Mouse (Mus musculus) kidney, embryonic 15.5 days (tissue): ENCODE results near the gene Slc43a2. TPM values are rescaled to one million over a fixed set of nuclear protein-coding genes. Genes with fewer than 3 reads are reported as not detected.

Experiments used
- ATAC-seq: fragments of 200-750 bp; cut with Nextera tagmentation; replicated peaks from 2 replicates; pipeline ENCODE4 v1.8.0; 2017; ENCODE audit warnings: moderate TSS enrichment; ENCODE audit not compliant: low FRiP score
- H3K27ac ChIP-seq: fragments of 300-500 bp; sonication (generic); 2 replicates; pipeline ENCODE4 v1.5.1; 2015; ENCODE audit warnings: mild to moderate bottlenecking, inconsistent platforms
- H3K27me3 ChIP-seq: fragments of 300-500 bp; sonication (generic); 2 replicates; pipeline ENCODE4 v1.6.1; 2015; ENCODE audit warnings: inconsistent platforms
- H3K36me3 ChIP-seq: fragments of 300-500 bp; sonication (generic); 2 replicates; pipeline ENCODE4 v1.6.1; 2015; ENCODE audit warnings: inconsistent platforms
- H3K4me1 ChIP-seq: fragments of 300-500 bp; sonication (generic); 2 replicates; pipeline ENCODE4 v1.6.1; 2015; ENCODE audit warnings: inconsistent platforms
- H3K4me2 ChIP-seq: fragments of 300-500 bp; sonication (generic); 2 replicates; pipeline ENCODE4 v1.6.1; 2015; ENCODE audit warnings: moderate library complexity, mild to moderate bottlenecking, inconsistent platforms
- H3K4me3 ChIP-seq: fragments of 300-500 bp; sonication (generic); replicated peaks from 2 replicates; pipeline ENCODE4 v1.5.1; 2015; ENCODE audit warnings: mild to moderate bottlenecking, inconsistent platforms
- H3K9ac ChIP-seq: fragments of 300-500 bp; sonication (generic); 2 replicates; pipeline ENCODE4 v1.6.1; 2015; ENCODE audit warnings: mild to moderate bottlenecking, inconsistent platforms
- H3K9me3 ChIP-seq: fragments of 300-500 bp; sonication (generic); replicated peaks from 2 replicates; pipeline ENCODE4 v1.6.1; 2016; ENCODE audit warnings: inconsistent platforms
- WGBS: fragments of 180-500 bp; shearing (Covaris S2); methylation state at CpG from one replicate; pipeline ENCODE4 v1.1.7; 2015; ENCODE audit warnings: mixed read lengths; 5-methylcytosine and 5-hydroxymethylcytosine counted together
- polyA plus RNA-seq: library from polyadenylated mRNA; unstranded; fragments of >200 nt; fragmentation: Nextera tagmentation; extraction: Ambion mirVana; gene quantifications from 2 replicates; pipeline ENCODE4 v1.2.1, GENCODE M21; 2015

Slc43a2 gene
- 7.5 and 8.0 TPM in 2 replicates for polyA plus RNA-seq

DNA sequence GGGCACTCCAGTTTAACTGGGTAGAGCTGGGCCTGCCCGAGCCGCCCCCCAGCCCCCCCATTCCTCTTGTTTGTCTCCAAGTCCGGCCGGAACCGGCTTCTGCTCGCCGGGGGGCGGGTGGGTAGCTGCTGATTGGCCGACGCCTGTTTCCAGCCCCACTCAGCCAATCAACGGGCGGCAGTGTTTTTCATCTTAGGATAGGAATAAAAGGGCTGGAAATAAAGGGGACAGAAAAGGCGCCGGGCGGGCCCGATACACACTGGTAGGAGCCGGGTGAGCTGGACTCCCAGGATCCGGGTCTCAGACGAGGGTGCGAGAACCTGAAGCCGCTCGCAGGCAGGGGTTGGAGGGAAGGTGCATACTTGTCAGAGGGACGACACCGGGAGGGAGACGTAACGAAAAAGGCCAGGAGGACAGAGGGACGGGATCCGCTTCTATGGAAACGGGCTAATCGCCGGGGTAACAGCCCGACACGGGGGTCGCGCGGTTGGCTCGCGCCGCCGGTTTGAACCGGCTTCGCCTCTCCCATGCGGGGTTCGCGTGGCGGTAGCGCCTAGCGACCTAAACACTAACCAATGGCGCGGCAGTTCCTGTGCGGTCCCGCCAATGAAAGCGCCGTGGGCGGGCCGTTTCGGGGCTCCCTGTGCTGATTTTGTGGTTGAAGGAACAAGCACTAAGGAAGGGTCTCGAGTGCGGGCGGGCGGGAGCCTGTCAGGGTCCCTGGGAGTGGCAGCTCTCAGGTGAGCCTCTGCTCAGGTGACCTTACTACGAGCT, at the start of gene Slc43a2:
Gene Slc43a2 (plus strand): TSS at position 226 of the 774 bp plus-strand sequence.
- Histone ChIP-seq H3K9me3 (no peaks in the 10 kb centered on the region), H3K36me3 (no peaks in the 10 kb centered on the region), H3K27me3 (no peaks in the 10 kb centered on the region), H3K27ac (peak within 1 kb of the TSS; percentile 94), H3K4me2 (peak within 1 kb of the TSS; percentile 98), H3K4me3 (peak within 1 kb of the TSS; percentile 72), H3K9ac (peak within 1 kb of the TSS; percentile 65), H3K4me1 (peaks cover 39% of the 10 kb centered on the region)
- peak; percentile 94 for ATAC-seq
- under 1% methylated on average over 62 of the region's 62 CpGs for WGBS

DNA sequence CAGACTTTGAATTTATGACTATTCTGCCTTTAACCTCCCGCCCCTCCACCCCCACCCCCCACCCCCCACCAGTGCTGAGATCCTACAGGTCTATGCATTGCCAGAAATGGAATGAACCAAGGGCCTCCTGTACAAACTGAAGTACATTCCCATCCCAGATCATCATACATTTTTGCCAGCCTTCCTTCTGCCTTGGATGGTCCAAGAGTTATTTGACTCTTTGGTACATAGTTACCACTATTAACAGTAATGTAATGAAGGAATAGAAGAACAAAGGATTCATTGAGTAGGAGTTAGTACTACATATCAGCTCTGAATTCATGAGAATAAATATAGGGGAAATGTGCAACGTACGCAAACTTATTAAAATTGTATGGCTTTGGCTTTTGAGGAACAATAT, 45.3 kb upstream of the Slc43a2 start:
- Histone ChIP-seq H3K27ac (no peak overlapping the region), H3K4me1 (peaks cover 11% of the 10 kb centered on the region), H3K4me2 (peak overlapping the region; percentile 86), H3K36me3 (peaks cover 31% of the 10 kb centered on the region), H3K9me3 (no peaks in the 10 kb centered on the region), H3K4me3 (peak overlapping the region; percentile 85), H3K27me3 (peaks cover 4% of the 10 kb centered on the region; the same call in 1 of the 2 replicates), H3K9ac (no peak overlapping the region)
- ATAC-seq: peak; percentile 42
- 21% methylated on average over 3 of the region's 3 CpGs for WGBS

DNA sequence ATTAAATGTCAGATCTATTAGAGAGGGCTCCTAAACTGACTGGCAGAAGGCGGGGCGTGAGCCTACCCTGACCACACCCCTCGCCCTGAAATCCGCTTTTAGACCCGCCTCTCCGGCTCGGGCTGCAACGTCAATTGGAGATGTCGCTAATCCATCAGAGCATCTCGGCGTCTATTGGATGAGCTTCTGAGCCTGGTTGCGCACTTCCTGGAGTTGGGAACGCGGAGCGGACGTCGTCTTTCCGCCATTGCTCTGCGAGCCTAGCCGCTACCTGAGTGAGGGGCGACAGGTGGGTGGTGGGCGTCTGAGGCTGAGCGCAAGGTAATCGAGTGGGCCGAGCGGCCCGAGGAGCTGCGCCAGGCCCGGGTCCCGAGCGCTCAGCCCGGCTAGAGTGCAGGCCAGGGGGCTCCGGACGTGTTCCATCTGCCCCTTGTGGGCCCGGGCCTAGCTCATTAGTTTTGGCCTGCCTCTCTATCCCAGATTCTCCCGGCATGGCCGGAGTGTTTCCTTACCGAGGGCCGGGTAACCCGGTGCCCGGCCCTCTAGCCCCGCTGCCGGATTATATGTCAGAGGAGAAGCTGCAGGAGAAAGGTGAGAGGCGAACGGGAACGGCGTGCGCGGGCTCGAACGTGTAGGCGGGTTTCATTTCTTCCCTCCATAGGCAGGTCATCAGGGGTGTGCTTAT, 44.8 kb upstream of the Slc43a2 start, which contains the start of gene Prpf8:
Gene Prpf8 (plus strand): TSS at position 216 of the 685 bp plus-strand sequence.
- Histone ChIP-seq H3K4me1 (peaks cover 11% of the 10 kb centered on the region), H3K9me3 (no peaks in the 10 kb centered on the region), H3K36me3 (peaks cover 37% of the 10 kb centered on the region), H3K4me3 (peak within 1 kb of the TSS; percentile 85), H3K27me3 (peaks cover 4% of the 10 kb centered on the region; the same call in 1 of the 2 replicates), H3K4me2 (peak within 1 kb of the TSS; percentile 86), H3K27ac (peak within 1 kb of the TSS; percentile 65), H3K9ac (peak within 1 kb of the TSS; percentile 94)
- under 1% methylated on average over 52 of the region's 52 CpGs for WGBS
- ATAC-seq: peak; percentile 100

GRCm38 (mm10) chr11:75487496-75487895, 44.0 kb upstream of the Slc43a2 start:
- Histone ChIP-seq H3K9me3 (no peaks in the 10 kb centered on the region), H3K27ac (peak overlapping the region; percentile 65; the same call in 1 of the 2 replicates), H3K36me3 (peaks cover 45% of the 10 kb centered on the region), H3K27me3 (peaks cover 4% of the 10 kb centered on the region; the same call in 1 of the 2 replicates), H3K4me1 (peaks cover 11% of the 10 kb centered on the region), H3K4me3 (peak overlapping the region; percentile 85), H3K4me2 (peak overlapping the region; percentile 86), H3K9ac (peak overlapping the region; percentile 94)
- 40% methylated on average over 6 of the region's 6 CpGs for WGBS
- ATAC-seq: no peak

DNA sequence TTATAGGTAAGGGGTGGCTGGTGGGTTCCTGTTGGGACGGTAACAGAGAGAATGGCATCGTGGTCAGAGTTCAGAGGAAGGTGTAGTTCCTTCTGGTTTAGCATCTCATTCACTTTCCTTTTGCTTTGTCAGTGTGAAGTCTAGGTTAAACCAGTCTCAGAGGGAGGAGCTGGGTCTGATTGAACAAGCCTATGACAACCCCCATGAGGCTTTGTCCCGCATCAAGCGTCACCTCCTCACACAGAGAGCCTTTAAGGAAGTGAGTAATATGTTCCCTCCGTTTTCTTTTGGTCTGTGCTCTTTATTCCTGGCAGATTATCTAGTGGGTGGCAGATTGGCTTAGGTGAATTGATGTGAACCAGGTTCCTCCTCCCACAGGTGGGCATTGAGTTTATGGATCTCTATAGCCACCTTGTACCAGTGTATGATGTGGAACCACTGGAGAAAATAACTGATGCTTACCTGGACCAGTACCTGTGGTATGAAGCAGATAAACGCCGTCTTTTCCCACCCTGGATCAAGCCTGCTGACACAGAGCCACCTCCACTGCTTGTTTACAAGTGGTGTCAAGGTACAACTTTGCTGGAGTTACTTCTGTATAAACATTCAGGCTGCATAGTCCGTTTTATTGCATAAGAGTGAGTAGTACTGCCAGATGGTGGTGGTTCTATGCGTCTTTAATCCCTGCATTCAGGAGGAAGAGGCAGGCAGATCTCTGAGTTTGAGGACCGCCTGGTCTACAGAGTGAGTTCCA, 37.0 kb upstream of the Slc43a2 start:
- H3K4me2 ChIP-seq: no peak overlapping the region
- ATAC-seq: no peak
- H3K27me3 ChIP-seq: no peaks in the 10 kb centered on the region
- 93% methylated on average over 10 of the region's 10 CpGs for WGBS
- no peak overlapping the region for H3K27ac ChIP-seq
- H3K36me3 ChIP-seq: peaks cover 100% of the 10 kb centered on the region
- no peak overlapping the region for H3K4me3 ChIP-seq
- no peak overlapping the region for H3K9ac ChIP-seq
- no peaks in the 10 kb centered on the region for H3K4me1 ChIP-seq
- no peaks in the 10 kb centered on the region for H3K9me3 ChIP-seq

DNA sequence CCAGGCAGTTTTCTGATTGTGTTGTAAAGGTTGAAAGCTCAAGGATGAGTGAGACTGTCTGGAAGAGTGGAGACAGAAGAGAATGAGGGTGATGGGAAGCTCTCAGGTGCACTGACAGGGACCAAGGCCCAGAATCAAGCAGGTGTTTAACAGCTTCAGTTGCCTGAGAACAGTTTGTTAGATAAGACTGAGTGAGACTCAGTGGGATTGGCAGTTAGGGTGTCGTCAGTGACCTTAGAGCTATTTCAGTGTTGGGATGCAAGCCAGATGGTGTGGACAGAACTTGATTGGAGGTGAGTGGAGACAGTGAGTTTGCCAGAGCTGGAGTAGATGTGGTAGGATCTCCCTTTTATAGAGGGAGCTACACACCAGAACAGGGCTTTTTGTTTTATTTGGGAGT, 33.4 kb upstream of the Slc43a2 start:
- Histone ChIP-seq H3K27me3 (no peaks in the 10 kb centered on the region), H3K4me1 (no peaks in the 10 kb centered on the region), H3K36me3 (peaks cover 100% of the 10 kb centered on the region), H3K4me3 (no peak overlapping the region), H3K9me3 (no peaks in the 10 kb centered on the region), H3K27ac (no peak overlapping the region), H3K4me2 (no peak overlapping the region), H3K9ac (no peak overlapping the region)
- WGBS: 86% methylated on average over 1 of the region's 1 CpGs
- ATAC-seq: no peak

GRCm38 (mm10) chr11:75508162-75508561, 23.3 kb upstream of the Slc43a2 start:
- no peaks in the 10 kb centered on the region for H3K9me3 ChIP-seq
- H3K4me2 ChIP-seq: no peak overlapping the region
- no peak for ATAC-seq
- no peak overlapping the region for H3K4me3 ChIP-seq
- 95% methylated on average over 4 of the region's 4 CpGs for WGBS
- H3K36me3 ChIP-seq: peaks cover 64% of the 10 kb centered on the region
- H3K27ac ChIP-seq: no peak overlapping the region
- H3K9ac ChIP-seq: no peak overlapping the region
- peaks cover 29% of the 10 kb centered on the region for H3K4me1 ChIP-seq
- H3K27me3 ChIP-seq: no peaks in the 10 kb centered on the region

DNA sequence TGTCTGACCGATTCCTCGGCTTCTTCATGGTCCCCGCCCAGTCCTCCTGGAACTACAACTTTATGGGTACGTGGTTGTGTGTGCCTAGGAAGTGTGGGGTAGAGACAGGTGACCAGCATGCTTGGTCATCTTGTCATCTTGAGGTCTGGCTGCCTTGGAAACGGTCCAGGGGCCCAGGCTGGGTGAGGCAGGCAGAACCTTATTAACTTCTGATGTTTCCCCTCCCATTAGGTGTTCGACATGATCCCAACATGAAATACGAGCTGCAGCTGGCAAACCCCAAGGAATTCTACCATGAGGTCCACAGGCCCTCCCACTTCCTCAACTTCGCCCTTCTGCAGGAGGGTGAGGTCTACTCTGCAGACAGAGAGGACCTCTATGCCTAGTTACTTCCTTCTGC, 22.6 kb upstream of the Slc43a2 start:
- H3K4me3 ChIP-seq: no peak overlapping the region
- H3K36me3 ChIP-seq: peaks cover 57% of the 10 kb centered on the region
- H3K27ac ChIP-seq: peak overlapping the region; percentile 85
- H3K9me3 ChIP-seq: no peaks in the 10 kb centered on the region
- no peaks in the 10 kb centered on the region for H3K27me3 ChIP-seq
- ATAC-seq: no peak
- no peak overlapping the region; the same call in 1 of the 2 replicates for H3K9ac ChIP-seq
- peaks cover 35% of the 10 kb centered on the region for H3K4me1 ChIP-seq
- H3K4me2 ChIP-seq: no peak overlapping the region
- WGBS: 47% methylated on average over 8 of the region's 8 CpGs

- WGBS: 1% methylated on average over 43 of the region's 43 CpGs
- Histone ChIP-seq H3K27ac (peak within 1 kb of the TSS; percentile 85), H3K4me2 (peak within 1 kb of the TSS; percentile 91), H3K4me1 (peaks cover 38% of the 10 kb centered on the region), H3K36me3 (peaks cover 46% of the 10 kb centered on the region), H3K9me3 (no peaks in the 10 kb centered on the region), H3K4me3 (peak within 1 kb of the TSS; percentile 54), H3K9ac (peak within 1 kb of the TSS; percentile 51), H3K27me3 (no peaks in the 10 kb centered on the region)
- ATAC-seq: peak; percentile 84
These were observed 21.5 kb upstream of the Slc43a2 start, which contains the start of gene Rilp for GRCm38 (mm10) chr11:75509741-75510626. Gene Rilp, plus strand, starts transcription at chr11:75510094.

DNA sequence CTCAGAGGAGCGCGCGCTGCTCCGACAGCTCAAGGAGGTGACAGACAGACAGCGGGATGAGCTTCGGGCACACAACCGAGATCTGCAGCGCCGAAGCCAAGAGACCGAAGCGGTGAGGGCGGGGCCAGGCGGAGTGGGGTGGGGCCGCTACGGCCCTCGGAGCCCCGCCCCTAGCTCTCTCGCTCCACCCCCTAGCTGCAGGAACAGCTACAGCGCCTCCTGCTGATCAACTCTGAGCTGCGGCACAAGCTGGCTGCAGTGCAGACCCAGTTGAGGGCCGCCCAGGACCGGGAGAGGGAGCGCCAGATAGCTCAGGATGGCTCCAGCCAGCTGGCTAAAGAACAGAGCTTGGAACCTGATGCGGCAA, 20.9 kb upstream of the Slc43a2 start:
- Histone ChIP-seq H3K4me3 (peak overlapping the region; percentile 54), H3K4me1 (peaks cover 38% of the 10 kb centered on the region), H3K9ac (peak overlapping the region; percentile 51), H3K36me3 (peaks cover 40% of the 10 kb centered on the region), H3K4me2 (peak overlapping the region; percentile 91), H3K27ac (peak overlapping the region; percentile 85), H3K27me3 (no peaks in the 10 kb centered on the region), H3K9me3 (no peaks in the 10 kb centered on the region)
- peak; percentile 87 for ATAC-seq
- WGBS: 3% methylated on average over 24 of the region's 24 CpGs

DNA sequence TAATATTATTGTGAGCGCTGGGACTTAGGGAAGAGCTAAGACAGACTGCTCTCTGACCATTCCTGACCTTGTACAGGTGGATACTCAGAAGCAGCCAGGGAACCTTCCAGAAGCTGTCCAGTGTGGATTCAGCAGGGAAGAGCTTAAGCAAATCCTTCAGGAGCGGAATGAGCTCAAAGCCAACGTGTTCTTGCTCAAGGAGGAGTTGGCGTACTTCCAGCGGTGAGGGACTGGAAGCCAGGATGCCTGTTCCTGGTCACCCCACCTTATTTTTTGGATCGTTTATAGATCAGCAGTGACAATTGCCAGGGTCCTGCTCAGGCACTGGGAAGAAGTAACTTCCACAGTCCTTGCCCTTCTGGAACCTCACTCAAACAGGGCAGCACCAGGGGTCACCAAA, 20.3 kb upstream of the Slc43a2 start:
- no peak overlapping the region for H3K9ac ChIP-seq
- H3K27me3 ChIP-seq: no peaks in the 10 kb centered on the region
- no peaks in the 10 kb centered on the region for H3K9me3 ChIP-seq
- WGBS: 84% methylated on average over 6 of the region's 6 CpGs
- H3K4me1 ChIP-seq: peaks cover 38% of the 10 kb centered on the region
- no peak overlapping the region for H3K4me2 ChIP-seq
- no peak overlapping the region for H3K4me3 ChIP-seq
- H3K27ac ChIP-seq: no peak overlapping the region
- peaks cover 34% of the 10 kb centered on the region for H3K36me3 ChIP-seq
- ATAC-seq: no peak
